Mouse (Mus musculus) frontal cortex, postnatal 36 days (tissue): ENCODE data around the gene Afap1.
A peak's percentile ranks its signal among the peaks of the same experiment; 100 is the strongest.

Experiments used
- DNase-seq, 2 experiments: peaks; one replicate each; pipeline ENCODE4 v3.0.0; 2022; ENCODE audit warnings: low spot score in 2 of 2

Gene Afap1

GRCm38 (mm10) chr5:35931296-35931695 lies 38.2 kb downstream of the Afap1 start:
- no peak for DNase-seq

GRCm38 (mm10) chr5:35933059-35933458 lies 39.9 kb downstream of the Afap1 start:
- DNase-seq, result no peak

GRCm38 (mm10) chr5:35935939-35936338 lies 42.8 kb downstream of the Afap1 start:
- no peak for DNase-seq

- no peak for DNase-seq
Measured at GRCm38 (mm10) chr5:35938249-35939223, 45.4 kb downstream of the Afap1 start.

DNA sequence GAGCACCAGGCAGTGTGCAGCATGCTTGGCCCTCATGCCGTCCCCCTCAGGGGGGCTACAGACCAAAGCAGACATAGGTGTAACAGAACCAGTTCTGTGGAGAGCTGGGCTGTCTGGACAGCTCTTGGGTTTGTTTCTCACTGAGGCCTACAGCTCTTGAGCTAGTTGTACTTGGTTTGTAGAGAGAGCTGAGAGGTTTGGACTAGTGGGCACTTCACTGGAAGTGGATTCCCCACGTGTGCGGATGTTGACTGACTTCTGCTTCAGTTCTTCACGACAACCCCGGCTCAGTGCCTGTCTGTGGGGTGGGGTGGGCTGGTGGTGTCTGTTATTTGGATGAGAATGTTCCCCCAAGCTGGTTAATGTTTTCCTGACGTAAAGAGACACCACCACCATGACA lies 46.8 kb downstream of the Afap1 start:
- no peak for DNase-seq

DNA sequence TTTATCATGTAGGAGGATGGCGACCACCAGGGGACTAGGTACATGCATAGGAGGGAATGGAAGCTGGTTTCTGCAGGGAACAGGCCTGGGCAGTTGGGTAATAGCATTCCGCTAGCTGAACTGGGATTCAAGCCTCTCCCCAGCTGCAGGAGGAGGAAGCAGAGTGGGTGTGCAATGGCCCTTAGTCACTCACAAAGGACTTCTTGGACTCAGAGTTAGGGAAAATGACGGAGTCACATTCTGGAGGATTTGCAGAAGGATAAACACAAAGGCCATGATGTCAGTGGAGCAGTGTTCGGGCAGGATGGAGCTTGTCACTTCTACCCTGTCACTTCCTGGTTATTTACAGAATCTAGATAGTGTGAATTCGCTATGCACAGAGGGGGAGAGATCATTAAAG lies 50.4 kb downstream of the Afap1 start:
- no peak for DNase-seq

DNA sequence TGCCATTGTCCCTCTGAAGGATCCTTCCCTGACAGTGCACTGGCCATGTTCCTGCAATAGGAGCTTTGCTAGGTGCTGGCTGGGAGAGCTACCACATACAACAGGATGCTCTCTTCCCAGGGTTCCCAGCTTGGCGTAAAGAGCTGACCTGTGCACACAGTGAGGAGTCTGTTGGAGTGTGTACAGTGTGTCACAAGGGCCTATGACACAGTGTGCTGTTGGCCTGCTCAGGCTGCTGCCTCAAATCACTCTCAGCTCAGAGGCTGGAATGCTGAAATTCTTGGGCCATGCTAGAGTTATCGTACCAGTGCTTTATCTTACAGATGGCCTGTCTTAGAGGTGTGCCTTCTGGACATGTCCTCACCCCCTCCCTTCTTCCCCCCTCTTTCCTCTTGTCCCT lies 53.7 kb downstream of the Afap1 start:
- no peak for DNase-seq

DNA sequence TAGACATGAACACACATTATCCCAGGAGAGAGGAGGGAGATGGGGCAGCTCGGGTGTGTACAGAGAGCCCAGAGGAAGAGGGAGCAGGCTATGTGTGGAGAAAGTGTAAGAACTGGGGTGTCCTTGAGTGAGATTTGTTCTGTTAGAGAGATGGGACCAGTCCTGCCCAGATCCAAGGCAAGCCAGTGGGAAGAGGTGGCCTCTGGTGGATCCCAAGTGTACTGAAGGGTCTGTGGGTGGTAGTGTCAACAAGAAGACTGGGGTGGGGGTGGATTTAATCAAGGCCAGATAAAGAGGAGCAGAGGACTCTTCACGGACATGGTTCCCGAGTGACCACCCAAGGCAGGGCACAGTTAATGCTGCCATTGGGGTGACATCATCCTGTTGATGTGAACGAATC lies 54.3 kb downstream of the Afap1 start:
- DNase-seq, result no peak

GRCm38 (mm10) chr5:35948225-35948975 lies 55.3 kb downstream of the Afap1 start:
- DNase-seq, result no peak

- DNase-seq, result no peak
Measured at GRCm38 (mm10) chr5:35949061-35949460, 55.9 kb downstream of the Afap1 start.

DNA sequence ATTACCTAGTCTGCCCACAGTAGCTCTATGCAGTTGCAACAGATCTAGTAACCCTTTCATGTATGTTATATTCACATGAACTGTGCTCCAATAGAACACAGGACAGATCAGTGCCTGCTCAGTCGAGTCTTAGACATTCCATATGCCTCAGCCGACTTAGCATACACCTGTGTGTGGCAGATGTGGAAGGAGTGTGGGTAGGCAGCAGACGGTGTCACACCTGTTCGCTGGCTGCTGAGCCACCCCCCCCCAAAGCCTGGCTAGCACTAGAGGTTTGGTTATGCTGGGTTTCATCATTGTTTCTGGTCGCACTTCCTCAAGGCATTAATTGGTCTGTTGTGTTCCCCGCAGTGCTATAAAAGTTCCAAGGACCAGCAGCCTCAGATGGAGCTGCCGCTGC lies 57.4 kb downstream of the Afap1 start:
- no peak for DNase-seq

DNA sequence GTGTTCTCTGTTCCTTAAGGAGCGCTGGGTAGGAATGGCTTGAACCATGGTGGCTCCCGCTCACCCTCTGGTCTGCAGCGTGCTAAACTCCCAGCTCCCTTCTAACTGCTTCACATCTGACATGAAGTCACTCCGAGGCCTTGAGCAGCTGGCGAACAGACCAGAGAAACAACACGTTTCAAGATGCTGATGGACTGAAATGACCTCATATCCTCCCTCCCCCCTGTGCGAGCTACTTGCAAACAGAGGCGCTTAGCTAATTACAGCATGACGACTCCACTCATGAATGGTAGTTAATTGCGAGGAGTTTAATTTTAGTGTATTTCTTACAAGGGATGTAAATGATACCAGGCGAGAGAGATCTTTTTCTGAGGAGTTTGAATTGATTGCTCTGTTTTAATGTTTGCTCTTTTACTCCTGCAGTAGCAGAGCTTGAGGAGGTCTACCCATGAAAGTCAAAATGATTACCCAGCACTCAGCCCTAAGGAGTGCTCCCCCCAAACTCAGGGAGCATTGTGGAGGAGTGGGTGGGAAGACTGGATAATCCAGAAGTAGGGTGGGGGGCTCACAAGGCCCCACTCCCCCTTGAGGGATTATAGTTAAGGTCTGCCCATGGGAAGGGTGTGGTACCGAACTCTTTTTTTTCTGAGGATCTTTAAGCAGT lies 61.1 kb downstream of the Afap1 start:
- peak in 1 of 2 experiments; percentile 38 for DNase-seq

DNA sequence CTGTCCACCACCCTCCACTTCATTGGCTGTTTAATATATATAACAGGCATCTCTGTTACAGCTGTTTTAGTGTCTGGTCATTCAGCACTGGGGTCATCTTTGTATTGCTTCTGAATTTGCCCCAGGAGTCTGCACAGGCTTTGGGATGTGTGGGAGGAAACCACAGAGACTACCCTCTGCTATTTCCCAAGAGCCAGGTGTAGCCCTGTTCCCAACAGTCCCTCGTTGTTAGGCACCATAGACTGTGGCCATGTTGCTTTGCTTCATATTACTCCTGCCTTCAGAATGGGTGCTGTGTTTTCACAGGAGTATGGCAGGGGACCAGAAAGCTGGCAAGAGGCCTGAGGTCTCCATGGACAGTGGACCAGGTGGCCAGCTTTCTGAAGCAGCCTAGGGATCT lies 63.1 kb downstream of the Afap1 start:
- no peak for DNase-seq

DNA sequence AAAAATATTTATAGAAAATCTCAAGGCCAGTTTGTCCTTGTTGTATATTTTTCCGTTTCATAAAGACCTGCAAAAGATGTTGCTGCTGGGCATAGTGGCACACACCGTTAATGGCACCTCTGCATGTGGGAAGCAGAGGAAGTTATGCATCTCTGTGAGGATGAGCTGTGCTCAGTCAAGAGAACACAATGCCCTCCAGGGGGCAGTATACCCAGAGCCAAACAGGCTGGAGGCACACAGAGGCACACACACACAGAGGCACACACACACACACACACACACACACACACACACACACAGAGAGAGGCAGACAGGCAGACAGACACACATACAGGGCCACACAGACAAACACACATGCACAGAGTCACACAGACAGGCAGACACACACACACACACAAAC lies 65.6 kb downstream of the Afap1 start:
- no peak for DNase-seq

GRCm38 (mm10) chr5:35960168-35960567 lies 67.0 kb downstream of the Afap1 start:
- no peak for DNase-seq

DNA sequence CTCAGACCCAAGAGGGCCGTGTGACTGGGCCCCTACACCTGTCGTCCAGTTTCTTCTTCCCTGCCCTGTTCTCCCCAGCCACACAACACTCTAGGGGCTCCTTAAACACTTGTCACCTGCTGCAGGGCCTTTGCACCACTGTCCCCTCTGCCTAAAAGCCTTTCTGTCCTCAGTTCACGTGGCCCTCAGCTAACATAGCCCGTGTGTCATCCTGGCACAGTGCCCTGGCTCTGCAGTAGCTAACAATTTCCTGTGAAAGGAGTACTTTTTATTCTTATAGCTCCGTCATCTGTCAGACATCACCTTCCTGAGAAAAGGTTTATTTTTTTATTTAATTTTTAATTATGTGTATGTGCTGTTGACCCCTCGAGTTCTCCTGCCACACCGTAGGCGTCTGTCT lies 68.2 kb downstream of the Afap1 start:
- DNase-seq, result no peak

DNA sequence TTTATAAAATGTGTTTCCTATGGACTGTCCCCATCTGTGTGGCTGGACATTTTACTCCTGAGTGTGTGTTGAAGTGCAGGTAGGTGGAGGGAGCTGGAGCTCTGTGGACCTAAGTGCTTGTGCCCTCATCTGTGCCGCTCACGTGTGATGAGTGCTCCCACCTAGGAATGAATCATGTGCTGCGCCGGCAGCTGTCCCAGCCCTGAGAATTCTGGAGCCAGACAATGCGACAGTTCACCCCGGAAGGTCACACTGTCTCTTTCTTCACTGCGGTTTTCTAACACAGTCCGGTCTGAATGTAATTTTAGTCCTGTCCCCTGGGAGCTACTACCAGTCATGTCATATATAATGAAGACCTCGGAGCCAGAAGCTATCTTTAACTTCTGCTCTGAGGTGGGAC lies 70.5 kb downstream of the Afap1 start:
- DNase-seq, result no peak

GRCm38 (mm10) chr5:35965036-35965435 lies 71.9 kb downstream of the Afap1 start:
- DNase-seq, result no peak

DNA sequence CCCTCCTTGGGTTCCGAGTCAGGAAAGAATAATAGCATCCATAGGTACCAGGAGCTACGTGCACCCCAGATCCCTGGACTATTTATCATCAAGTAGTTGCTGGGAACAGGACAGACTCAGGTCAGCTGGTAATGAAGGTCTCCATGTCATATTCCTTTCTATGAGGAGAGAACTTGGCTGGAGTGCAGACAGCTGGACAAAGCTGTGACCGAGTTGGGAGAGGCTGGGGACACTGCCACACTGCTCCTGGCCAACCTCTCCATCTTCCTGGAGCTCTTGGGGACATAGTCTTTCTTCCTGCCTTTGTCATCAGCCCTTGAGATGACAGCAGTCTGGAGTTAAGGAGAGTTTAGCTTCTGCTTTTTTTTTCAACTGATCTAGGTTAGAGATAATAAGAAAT lies 76.7 kb downstream of the Afap1 start:
- no peak for DNase-seq

- DNase-seq, result peak in 1 of 2 experiments; percentile 24
Measured at GRCm38 (mm10) chr5:35970380-35971105, 77.4 kb downstream of the Afap1 start.

GRCm38 (mm10) chr5:35971841-35972578 lies 78.9 kb downstream of the Afap1 start:
- DNase-seq, result peak; percentile 47 to 69
